Mouse (Mus musculus) liver, embryonic 11.5 days (tissue): ENCODE results near the gene Krit1. TPM values are rescaled to one million over a fixed set of nuclear protein-coding genes. Genes with fewer than 3 reads are reported as not detected.
"Not testable (repeated sequence)": the region's sequence is repeated elsewhere in the genome, so short reads cannot be mapped to it uniquely, and the experiment has no call there.

ENCODE experiments used
- ATAC-seq: fragments of 200-750 bp; cut with Nextera tagmentation; replicated peaks from 2 replicates; pipeline ENCODE4 v1.8.0; 2017; ENCODE audit warnings: moderate number of reproducible peaks, mild to moderate bottlenecking, moderate TSS enrichment, moderate library complexity; ENCODE audit not compliant: low FRiP score
- DNase-seq: peaks from one replicate; pipeline ENCODE4 v3.0.0-alpha.2; 2017; ENCODE audit warnings: low spot score
- H3K27ac ChIP-seq: fragments of 300-500 bp; sonication (generic); 2 replicates; pipeline ENCODE4 v1.5.1; 2014; ENCODE audit warnings: mild to moderate bottlenecking, low read depth, low read length, control low read depth
- H3K27me3 ChIP-seq: fragments of 300-500 bp; sonication (generic); replicated peaks from 2 replicates; pipeline ENCODE4 v1.6.1; 2014; ENCODE audit warnings: low read length, mixed read lengths; ENCODE audit not compliant: control insufficient read depth, insufficient read depth
- H3K36me3 ChIP-seq: fragments of 300-500 bp; sonication (generic); 2 replicates; pipeline ENCODE4 v1.6.1; 2014; ENCODE audit warnings: mild to moderate bottlenecking, low read length, moderate library complexity, mixed read lengths; ENCODE audit not compliant: control insufficient read depth, insufficient read depth
- H3K4me1 ChIP-seq: fragments of 300-500 bp; sonication (generic); replicated peaks from 2 replicates; pipeline ENCODE4 v1.6.1; 2014; ENCODE audit warnings: low read length, mixed read lengths; ENCODE audit not compliant: control insufficient read depth, insufficient read depth
- H3K4me2 ChIP-seq: fragments of 300-500 bp; sonication (generic); 2 replicates; pipeline ENCODE4 v1.6.1; 2014; ENCODE audit warnings: mild to moderate bottlenecking, control low read depth, moderate library complexity
- H3K4me3 ChIP-seq: fragments of 300-500 bp; sonication (generic); 2 replicates; pipeline ENCODE4 v1.5.1; 2014; ENCODE audit warnings: low read depth, low read length, control low read depth
- H3K9ac ChIP-seq: fragments of 300-500 bp; sonication (generic); 2 replicates; pipeline ENCODE4 v1.6.1; 2014; ENCODE audit warnings: low read depth, low read length, control low read depth
- H3K9me3 ChIP-seq: fragments of 300-500 bp; sonication (generic); 2 replicates; pipeline ENCODE4 v1.6.1; 2016; ENCODE audit warnings: low read length, inconsistent platforms, mixed read lengths; ENCODE audit not compliant: control insufficient read depth
- WGBS: fragments of 180-500 bp; shearing (Covaris S2); extraction: QIAGEN DNeasy Blood & Tissue Kit; methylation state at CpG from one replicate; pipeline ENCODE4 v1.1.7; 2014; 5-methylcytosine and 5-hydroxymethylcytosine counted together
- polyA plus RNA-seq: library from polyadenylated mRNA; unstranded; fragments of >200 nt; fragmentation: Nextera tagmentation; extraction: Ambion mirVana; gene quantifications from 2 replicates; pipeline ENCODE4 v1.2.1, GENCODE M21; 2014

Gene Krit1
- polyA plus RNA-seq, 1 experiment from 2014 or later = 38.8 TPM

DNA sequence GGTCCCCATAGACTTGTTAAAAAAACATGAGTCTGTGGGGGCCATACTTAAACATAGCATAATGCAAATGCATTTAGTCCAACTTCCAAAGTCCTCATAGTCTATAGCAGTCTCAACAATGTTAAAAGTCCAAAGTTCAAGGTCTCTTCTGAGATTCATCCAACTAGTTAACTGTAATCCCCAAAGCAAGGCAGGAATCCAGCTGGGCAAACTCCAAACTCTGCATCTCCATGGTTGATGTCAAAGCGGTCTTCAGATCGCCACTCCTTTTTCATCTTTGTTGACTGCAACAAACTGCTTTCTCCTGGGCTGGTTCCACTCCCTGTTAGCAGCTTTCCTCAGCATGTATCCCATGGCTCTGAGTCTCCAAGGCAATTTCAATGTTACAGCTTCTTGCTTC is 5.9 kb upstream of the Krit1 start:
- H3K4me3 ChIP-seq, H3K4me1 ChIP-seq, H3K36me3 ChIP-seq, ATAC-seq, H3K9ac ChIP-seq, H3K27me3 ChIP-seq, H3K9me3 ChIP-seq, DNase-seq, H3K4me2 ChIP-seq, H3K27ac ChIP-seq: not testable (repeated sequence)
- 98% methylated on average over 2 of the region's 2 CpGs for WGBS

DNA sequence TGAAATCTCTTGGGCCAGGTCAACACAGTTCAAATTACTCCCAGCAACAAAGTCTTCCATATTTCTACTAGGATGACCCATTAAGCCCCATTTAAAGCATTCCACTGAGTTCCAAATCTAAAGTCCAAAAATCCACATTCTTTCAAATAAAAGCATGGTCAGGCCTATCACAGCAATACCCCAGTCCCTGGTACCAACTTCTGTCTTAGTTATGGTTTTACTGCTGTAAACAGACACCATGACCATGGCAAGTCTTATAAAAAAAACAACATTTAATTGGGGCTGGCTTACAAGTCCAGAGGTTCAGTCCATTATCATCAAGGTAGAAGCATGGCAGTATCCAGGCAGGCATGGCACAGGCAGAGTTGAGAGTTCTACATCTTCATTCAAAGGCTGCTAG is 4.3 kb upstream of the Krit1 start:
- DNase-seq, H3K4me2 ChIP-seq, ATAC-seq, H3K36me3 ChIP-seq, H3K4me1 ChIP-seq, H3K4me3 ChIP-seq, H3K27ac ChIP-seq, H3K9me3 ChIP-seq, H3K9ac ChIP-seq, H3K27me3 ChIP-seq: not testable (repeated sequence)

DNA sequence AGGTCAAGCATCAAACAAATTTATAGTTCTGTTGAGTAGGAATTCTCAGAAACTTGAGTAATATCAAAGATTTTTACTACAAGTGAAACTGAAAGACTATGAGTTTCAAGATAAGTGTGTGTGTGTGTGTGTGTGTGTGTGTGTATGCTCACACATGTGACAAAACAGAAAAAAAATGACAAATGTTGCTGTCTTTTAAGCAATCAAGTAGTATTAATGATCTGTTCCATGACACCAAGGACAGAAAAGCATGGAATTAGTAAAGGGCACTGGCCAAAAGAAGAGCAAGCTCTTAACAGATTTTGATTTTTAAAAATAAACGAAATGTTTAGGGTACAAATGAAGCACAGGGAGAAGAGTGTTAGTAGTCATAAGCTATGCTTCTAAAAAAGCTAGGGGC is 2.9 kb upstream of the Krit1 start:
- no peak for ATAC-seq
- H3K9me3 ChIP-seq = no peaks in the 10 kb centered on the region
- no peaks in the 10 kb centered on the region for H3K36me3 ChIP-seq
- H3K9ac ChIP-seq = no peak overlapping the region
- H3K4me3 ChIP-seq = no peak overlapping the region
- no peak for DNase-seq
- 86% methylated on average over 1 of the region's 1 CpGs for WGBS
- no peak overlapping the region for H3K4me2 ChIP-seq
- H3K4me1 ChIP-seq = peaks cover 14% of the 10 kb centered on the region; the same call in 1 of the 2 replicates
- no peak overlapping the region for H3K27ac ChIP-seq
- H3K27me3 ChIP-seq = no peaks in the 10 kb centered on the region

DNA sequence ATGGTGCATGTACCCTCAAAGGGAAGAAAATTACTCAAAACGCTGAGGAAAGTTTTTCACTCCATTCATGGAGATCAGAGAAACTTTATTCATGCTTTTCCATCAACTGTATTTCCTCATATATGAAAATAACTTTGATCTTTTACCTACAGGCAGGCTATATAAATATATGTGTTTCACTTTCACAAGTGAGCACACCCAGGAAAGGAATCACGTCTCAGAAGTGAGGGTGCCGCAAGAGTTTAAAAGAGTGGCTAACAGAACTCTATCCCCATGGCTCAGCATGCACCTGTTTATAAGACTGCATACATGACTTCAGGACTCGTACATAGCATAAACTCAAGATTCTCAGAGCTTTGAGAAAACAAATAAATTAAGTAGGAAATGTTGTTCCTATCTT is 2.1 kb upstream of the Krit1 start:
- H3K4me1 ChIP-seq = peaks cover 14% of the 10 kb centered on the region; the same call in 1 of the 2 replicates
- H3K4me3 ChIP-seq = no peak overlapping the region
- no peaks in the 10 kb centered on the region for H3K27me3 ChIP-seq
- H3K9me3 ChIP-seq = no peaks in the 10 kb centered on the region
- no peak overlapping the region for H3K9ac ChIP-seq
- no peak for DNase-seq
- WGBS = 78% methylated on average over 4 of the region's 4 CpGs
- H3K27ac ChIP-seq = no peak overlapping the region
- peak overlapping the region; percentile 52; the same call in 1 of the 2 replicates for H3K4me2 ChIP-seq
- no peaks in the 10 kb centered on the region for H3K36me3 ChIP-seq
- ATAC-seq = no peak

DNA sequence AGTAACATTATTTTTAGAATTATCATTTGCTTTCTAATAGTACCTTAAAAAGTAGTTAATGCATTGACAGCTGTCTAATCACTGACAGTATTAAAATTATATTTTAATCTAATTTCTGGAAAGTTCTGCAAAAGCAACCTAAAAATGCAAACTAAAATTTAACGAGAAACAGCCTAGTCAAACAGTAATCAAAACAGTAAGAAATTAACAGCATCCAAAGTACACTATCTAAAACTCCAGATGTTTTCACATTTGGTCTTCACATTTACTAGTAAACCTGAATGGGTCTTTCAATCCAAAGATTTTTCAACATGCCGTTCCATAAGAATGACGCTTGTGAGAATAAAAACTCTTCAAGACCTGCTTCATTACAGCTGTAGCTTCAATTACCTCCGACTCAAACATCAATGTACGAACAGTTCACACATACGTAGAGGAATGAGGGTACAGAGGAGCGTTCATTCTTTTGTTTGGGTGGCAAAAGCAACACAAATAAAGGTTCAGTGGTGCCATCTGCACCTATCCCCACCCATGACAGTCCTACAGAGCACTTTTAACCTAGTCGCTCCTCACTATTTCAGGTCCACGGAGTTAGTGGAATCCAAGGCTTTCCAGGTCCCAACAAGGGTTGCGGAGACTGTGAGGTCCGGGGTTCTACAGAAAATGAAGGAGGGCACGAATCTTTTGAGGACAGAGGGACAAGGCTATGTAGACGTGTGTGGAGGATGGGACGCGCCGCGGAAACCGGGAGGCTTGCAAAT is 1.1 kb upstream of the Krit1 start:
- ATAC-seq (peak; percentile 1; the same call in 1 of the 2 replicates), DNase-seq (no peak)
- H3K9ac ChIP-seq = peak overlapping the region; percentile 88
- no peaks in the 10 kb centered on the region for H3K27me3 ChIP-seq
- 7% methylated on average over 18 of the region's 18 CpGs for WGBS
- H3K9me3 ChIP-seq = no peaks in the 10 kb centered on the region
- peak overlapping the region; percentile 90 for H3K4me2 ChIP-seq
- H3K4me1 ChIP-seq = peaks cover 14% of the 10 kb centered on the region; the same call in 1 of the 2 replicates
- no peaks in the 10 kb centered on the region for H3K36me3 ChIP-seq
- peak overlapping the region; percentile 69 for H3K4me3 ChIP-seq
- H3K27ac ChIP-seq = peak overlapping the region; percentile 92; the same call in 1 of the 2 replicates

DNA sequence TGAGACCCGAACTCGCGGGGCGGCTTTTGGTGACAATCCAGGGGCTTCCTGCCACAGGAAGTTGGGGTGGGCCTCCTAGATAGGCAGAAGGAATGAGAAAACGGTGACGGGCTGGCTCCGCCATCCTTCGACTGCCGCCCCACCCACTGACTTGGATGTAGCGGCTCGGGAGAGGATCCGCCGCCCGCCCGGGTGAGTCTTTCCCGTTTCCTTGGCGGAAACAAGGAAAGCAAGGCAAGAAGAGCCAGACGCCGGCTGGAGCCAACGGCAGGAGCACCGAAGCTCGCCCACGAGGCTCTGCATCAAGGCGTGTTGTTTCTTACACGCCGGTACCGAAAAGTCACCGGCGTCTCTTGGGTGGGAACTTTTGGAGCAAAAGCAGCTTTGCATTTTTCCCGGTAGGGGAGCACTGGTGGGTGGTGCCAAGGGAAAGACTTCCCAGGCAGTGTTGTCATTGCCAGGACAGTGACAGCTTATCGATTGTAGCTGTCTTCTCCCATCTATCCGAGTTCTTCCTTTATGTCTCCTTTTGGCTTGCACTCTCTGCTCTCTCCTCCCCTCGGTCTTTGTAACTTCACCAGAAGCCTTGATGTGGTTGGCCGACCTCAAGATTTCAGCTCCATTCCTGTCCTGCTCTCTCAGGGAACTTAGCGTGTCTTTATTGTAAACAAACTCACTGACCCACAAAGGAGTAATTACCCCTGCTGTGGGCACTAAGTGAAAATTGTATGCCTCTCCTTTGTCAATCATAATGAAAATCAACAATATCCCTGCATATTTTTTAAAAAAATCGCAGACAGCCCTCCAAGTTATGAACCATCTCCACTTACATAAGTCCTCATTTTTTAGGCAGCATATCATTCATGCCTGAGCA is 545 bp downstream of the Krit1 start:
- no peaks in the 10 kb centered on the region for H3K9me3 ChIP-seq
- H3K4me3 ChIP-seq = peak overlapping the region; percentile 69
- peak overlapping the region; percentile 90 for H3K4me2 ChIP-seq
- H3K36me3 ChIP-seq = no peaks in the 10 kb centered on the region
- WGBS = 1% methylated on average over 36 of the region's 36 CpGs
- H3K4me1 ChIP-seq = peaks cover 14% of the 10 kb centered on the region; the same call in 1 of the 2 replicates
- H3K27ac ChIP-seq = peak overlapping the region; percentile 92
- DNase-seq (no peak), ATAC-seq (peak; percentile 77)
- H3K27me3 ChIP-seq = no peaks in the 10 kb centered on the region
- H3K9ac ChIP-seq = peak overlapping the region; percentile 88

DNA sequence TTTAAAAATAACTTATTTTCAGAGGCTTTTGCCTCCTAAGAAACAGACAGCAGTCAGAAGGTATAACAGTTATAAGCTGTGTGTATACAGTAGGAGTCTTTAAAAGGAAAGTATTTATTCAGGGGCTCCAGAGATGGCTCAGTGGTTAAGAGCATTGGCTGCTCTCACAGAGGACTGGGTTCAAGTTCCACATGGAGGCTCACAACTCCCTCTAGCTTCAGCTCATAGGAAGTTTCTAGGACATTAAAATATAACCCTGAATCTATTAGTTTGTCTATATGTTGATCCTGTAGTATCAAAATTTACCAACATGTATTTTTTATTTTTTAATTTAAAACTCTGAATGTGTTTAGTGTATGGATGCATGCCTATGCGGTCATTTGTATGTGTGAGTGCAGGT is 5.5 kb downstream of the Krit1 start:
- no peak overlapping the region for H3K4me2 ChIP-seq
- H3K9ac ChIP-seq = no peak overlapping the region
- H3K27me3 ChIP-seq = no peaks in the 10 kb centered on the region
- H3K27ac ChIP-seq = no peak overlapping the region
- peaks cover 2% of the 10 kb centered on the region; the same call in 1 of the 2 replicates for H3K36me3 ChIP-seq
- peaks cover 6% of the 10 kb centered on the region; the same call in 1 of the 2 replicates for H3K4me1 ChIP-seq
- H3K9me3 ChIP-seq = no peaks in the 10 kb centered on the region
- ATAC-seq (no peak), DNase-seq (no peak)
- H3K4me3 ChIP-seq = no peak overlapping the region
- WGBS = 97% methylated on average over 1 of the region's 1 CpGs

DNA sequence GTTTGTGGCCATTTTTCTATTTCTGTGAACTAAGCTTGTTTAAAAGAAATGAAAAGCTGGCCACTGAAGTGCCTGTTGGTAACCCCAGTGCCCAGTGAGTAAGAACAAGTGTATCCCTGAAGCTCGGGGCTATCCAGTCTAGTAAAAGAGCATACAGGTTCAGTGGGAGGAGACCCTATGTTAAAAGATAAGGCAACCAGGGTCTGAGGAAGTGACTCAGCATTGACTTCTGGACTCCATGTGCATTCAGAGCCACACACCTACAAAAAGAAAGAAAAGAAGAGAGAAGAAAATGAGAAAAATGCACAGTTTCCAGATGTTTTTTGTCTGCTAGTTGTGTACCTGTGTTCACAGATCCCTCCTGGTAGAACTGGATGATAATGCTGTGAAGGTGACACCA is 31.1 kb downstream of the Krit1 start:
- Histone ChIP-seq H3K9ac (no peak overlapping the region), H3K4me1 (no peaks in the 10 kb centered on the region), H3K27ac (no peak overlapping the region), H3K4me3 (no peak overlapping the region), H3K27me3 (no peaks in the 10 kb centered on the region), H3K4me2 (no peak overlapping the region), H3K9me3 (no peaks in the 10 kb centered on the region), H3K36me3 (peaks cover 17% of the 10 kb centered on the region; the same call in 1 of the 2 replicates)
- ATAC-seq = peak; percentile 71
- DNase-seq = no peak
- 41% methylated on average over 1 of the region's 1 CpGs for WGBS
